Mouse (Mus musculus): ENCODE data around the gene Pcolce2.

- TF ChIP-seq CTCF (IDR thresholded peaks at IDR 0.05; ENCODE audit: control insufficient read depth, insufficient read depth, insufficient replicate concordance, low read depth, low read length) (no peak), POLR2A (IDR thresholded peaks at IDR 0.05; ENCODE audit: control insufficient read depth, low read depth, low read length) (no peak)
Measured at GRCm38 (mm10) chr9:95697808-95698207, 60.4 kb downstream of the Pcolce2 start.

Measured in testis, adult 2 months (tissue).